Mouse (Mus musculus) urinary bladder, adult 2 months (tissue): ENCODE results near the gene Ly6g6f. TPM values are rescaled to one million over a fixed set of nuclear protein-coding genes. Genes with fewer than 3 reads are reported as not detected.

ENCODE experiments used
- polyA plus RNA-seq: library from polyadenylated mRNA; depleted of rRNA; stranded (reverse); fragments of >200 nt; gene quantifications from 2 replicates; pipeline ENCODE4 v1.2.3, GENCODE M21; 2012; rRNA removed

Ly6g6f gene
- polyA plus RNA-seq, 1 experiment, result 0.15 TPM

Other genes with a start within 250 kb of the Ly6g6f start
- gene Stk19, start 248.7 kb downstream of the Ly6g6f start, polyA plus RNA-seq, result 37.0 and 47.5 TPM in 2 replicates
- 32.3 and 45.6 TPM in 2 replicates for gene Dxo, start 248.6 kb downstream of the Ly6g6f start, polyA plus RNA-seq
- 50.3 and 58.0 TPM in 2 replicates for gene Skiv2l, start 235.4 kb downstream of the Ly6g6f start, polyA plus RNA-seq
- 50.4 and 50.6 TPM in 2 replicates for gene Nelfe, start 235.2 kb downstream of the Ly6g6f start, polyA plus RNA-seq
- 35.7 and 41.6 TPM in 2 replicates for gene Cfb, start 223.1 kb downstream of the Ly6g6f start, polyA plus RNA-seq
- gene Zbtb12, start 206.1 kb downstream of the Ly6g6f start, polyA plus RNA-seq, result 6.6 and 8.5 TPM in 2 replicates
- gene Gm20547, start 203.6 kb downstream of the Ly6g6f start, polyA plus RNA-seq, result 0.04 TPM in 1 of 2 replicates, not detected in the other
- 43.0 and 45.6 TPM in 2 replicates for gene C2, start 187.3 kb downstream of the Ly6g6f start, polyA plus RNA-seq
- gene Ehmt2, start 187.1 kb downstream of the Ly6g6f start, polyA plus RNA-seq, result 124 and 129 TPM in 2 replicates
- gene Slc44a4, start 171.1 kb downstream of the Ly6g6f start, polyA plus RNA-seq, result 4.5 and 5.1 TPM in 2 replicates
- 27.9 and 32.0 TPM in 2 replicates for gene Neu1, start 154.4 kb downstream of the Ly6g6f start, polyA plus RNA-seq
- 100 and 116 TPM in 2 replicates for gene Hspa1b, start 126.4 kb downstream of the Ly6g6f start, polyA plus RNA-seq
- gene Gm20481, start 115.7 kb downstream of the Ly6g6f start, polyA plus RNA-seq, result not detected in 2 replicates
- gene Hspa1a, start 113.5 kb downstream of the Ly6g6f start, polyA plus RNA-seq, result 52.7 and 54.4 TPM in 2 replicates
- gene Hspa1l, start 112.9 kb downstream of the Ly6g6f start, polyA plus RNA-seq, result 0.47 and 0.54 TPM in 2 replicates
- gene Lsm2, start 103.7 kb downstream of the Ly6g6f start, polyA plus RNA-seq, result 47.8 and 58.4 TPM in 2 replicates
- gene Vars, start 84.6 kb downstream of the Ly6g6f start, polyA plus RNA-seq, result 49.8 and 53.0 TPM in 2 replicates
- 5.2 and 6.1 TPM in 2 replicates for gene Vwa7, start 69.0 kb downstream of the Ly6g6f start, polyA plus RNA-seq
- 0.77 and 0.81 TPM in 2 replicates for gene Sapcd1, start 57.6 kb downstream of the Ly6g6f start, polyA plus RNA-seq
- 1.2 and 1.4 TPM in 2 replicates for gene Msh5, start 38.9 kb downstream of the Ly6g6f start, polyA plus RNA-seq
- 149 and 191 TPM in 2 replicates for gene Clic1, start 35.6 kb downstream of the Ly6g6f start, polyA plus RNA-seq
- 60.5 and 68.6 TPM in 2 replicates for gene Ddah2, start 26.6 kb downstream of the Ly6g6f start, polyA plus RNA-seq
- 0.26 and 0.37 TPM in 2 replicates for gene Ly6g6c, start 20.2 kb downstream of the Ly6g6f start, polyA plus RNA-seq
- gene Mpig6b, start 19.4 kb downstream of the Ly6g6f start, polyA plus RNA-seq, result 0.44 and 0.48 TPM in 2 replicates
- gene Ly6g6e, start 8.7 kb downstream of the Ly6g6f start, polyA plus RNA-seq, result 9.5 and 12.9 TPM in 2 replicates
- gene Ly6g6d, start 7.5 kb downstream of the Ly6g6f start, polyA plus RNA-seq, result 5.4 and 5.8 TPM in 2 replicates
- 104 and 114 TPM in 2 replicates for gene Abhd16a, start 3.7 kb upstream of the Ly6g6f start, polyA plus RNA-seq
- gene Ly6g5c, start 22.7 kb upstream of the Ly6g6f start, polyA plus RNA-seq, result not detected in 2 replicates
- gene Ly6g5b, start 29.8 kb upstream of the Ly6g6f start, polyA plus RNA-seq, result 1.0 and 1.2 TPM in 2 replicates
- 16.2 and 19.3 TPM in 2 replicates for gene Gpank1, start 35.8 kb upstream of the Ly6g6f start, polyA plus RNA-seq
- gene Csnk2b, start 36.4 kb upstream of the Ly6g6f start, polyA plus RNA-seq, result 116 and 122 TPM in 2 replicates
- gene D17H6S53E, start 40.8 kb upstream of the Ly6g6f start, polyA plus RNA-seq, result 10.2 and 12.6 TPM in 2 replicates
- gene Apom, start 46.4 kb upstream of the Ly6g6f start, polyA plus RNA-seq, result 0.22 and 0.29 TPM in 2 replicates
- gene Bag6, start 49.6 kb upstream of the Ly6g6f start, polyA plus RNA-seq, result 130 and 136 TPM in 2 replicates
- 170 and 213 TPM in 2 replicates for gene Prrc2a, start 79.3 kb upstream of the Ly6g6f start, polyA plus RNA-seq
- gene Aif1, start 90.5 kb upstream of the Ly6g6f start, polyA plus RNA-seq, result 11.2 and 13.3 TPM in 2 replicates
- gene Lst1, start 102.8 kb upstream of the Ly6g6f start, polyA plus RNA-seq, result 20.4 and 23.0 TPM in 2 replicates
- 2.6 and 3.5 TPM in 2 replicates for gene Ltb, start 108.8 kb upstream of the Ly6g6f start, polyA plus RNA-seq
- 0.55 and 0.83 TPM in 2 replicates for gene Tnf, start 116.4 kb upstream of the Ly6g6f start, polyA plus RNA-seq
- gene Lta, start 119.7 kb upstream of the Ly6g6f start, polyA plus RNA-seq, result 0.29 and 0.43 TPM in 2 replicates
- gene Gm16181, start 135.2 kb upstream of the Ly6g6f start, polyA plus RNA-seq, result 0.18 TPM in 1 of 2 replicates, not detected in the other
- gene Atp6v1g2, start 148.1 kb upstream of the Ly6g6f start, polyA plus RNA-seq, result 11.9 and 14.5 TPM in 2 replicates
- 14.0 and 15.4 TPM in 2 replicates for gene Nfkbil1, start 150.2 kb upstream of the Ly6g6f start, polyA plus RNA-seq
- 314 and 350 TPM in 2 replicates for gene Ddx39b, start 156.1 kb upstream of the Ly6g6f start, polyA plus RNA-seq
- 589 and 606 TPM in 2 replicates for gene H2-D1, start 177.1 kb upstream of the Ly6g6f start, polyA plus RNA-seq
- gene H2-Q1, start 234.8 kb upstream of the Ly6g6f start, polyA plus RNA-seq, result 0.19 TPM in 2 replicates